Mouse (Mus musculus) ES-Bruce4 (cell line): Measurements from ENCODE around the gene Myo1a. TPM values are rescaled to one million over a fixed set of nuclear protein-coding genes. Genes with fewer than 3 reads are reported as not detected.

Experiments used
- H3K27ac ChIP-seq: 2 replicates; pipeline ENCODE4 v1.5.1; 2012; ENCODE audit warnings: low read length, inconsistent platforms; ENCODE audit not compliant: insufficient read depth
- H3K27me3 ChIP-seq: 2 replicates; pipeline ENCODE4 v1.6.1; 2012; ENCODE audit warnings: mild to moderate bottlenecking, low read length, inconsistent platforms; ENCODE audit not compliant: control insufficient read depth, poor library complexity, insufficient read depth, severe bottlenecking
- H3K36me3 ChIP-seq: 2 replicates; pipeline ENCODE4 v1.6.1; 2012; ENCODE audit warnings: inconsistent platforms, mild to moderate bottlenecking, low read length, moderate library complexity; ENCODE audit not compliant: control insufficient read depth, poor library complexity, insufficient read depth, severe bottlenecking
- H3K4me1 ChIP-seq: one replicate; pipeline ENCODE4 v1.8.1; 2011; ENCODE audit warnings: low read length; ENCODE audit not compliant: control insufficient read depth, insufficient read depth
- H3K4me3 ChIP-seq: 2 replicates; pipeline ENCODE4 v1.5.1; 2011; ENCODE audit warnings: low read depth, mild to moderate bottlenecking, low read length
- H3K9ac ChIP-seq: 2 replicates; pipeline ENCODE4 v1.6.1; 2012; ENCODE audit warnings: low read depth, mild to moderate bottlenecking, inconsistent platforms; ENCODE audit not compliant: poor library complexity, severe bottlenecking
- H3K9me3 ChIP-seq: replicated peaks from 2 replicates; pipeline ENCODE4 v1.6.1; 2012; ENCODE audit warnings: mild to moderate bottlenecking, low read length, inconsistent platforms; ENCODE audit not compliant: control insufficient read depth, poor library complexity, insufficient read depth, severe bottlenecking
- CTCF ChIP-seq: IDR thresholded peaks from one replicate; pipeline ENCODE4 v1.8.1; 2011; ENCODE audit warnings: low read depth, low read length
- EP300 ChIP-seq: IDR thresholded peaks from 2 replicates; pipeline ENCODE4 v1.6.1; 2011; ENCODE audit warnings: low read depth, low read length; ENCODE audit not compliant: insufficient read depth
- POLR2A ChIP-seq: IDR thresholded peaks from one replicate; pipeline ENCODE4 v1.8.1; 2011; ENCODE audit warnings: low read length; ENCODE audit not compliant: insufficient read depth
- polyA plus RNA-seq: library from polyadenylated mRNA; stranded (reverse); fragments of >200 nt; gene quantifications from 2 replicates; pipeline ENCODE4 v1.2.4, GENCODE M21; 2011; ENCODE audit warnings: low read depth; ENCODE audit not compliant: missing spikeins, insufficient read depth, insufficient read length

Myo1a gene
- polyA plus RNA-seq, 1 experiment, result 0.34 TPM

DNA sequence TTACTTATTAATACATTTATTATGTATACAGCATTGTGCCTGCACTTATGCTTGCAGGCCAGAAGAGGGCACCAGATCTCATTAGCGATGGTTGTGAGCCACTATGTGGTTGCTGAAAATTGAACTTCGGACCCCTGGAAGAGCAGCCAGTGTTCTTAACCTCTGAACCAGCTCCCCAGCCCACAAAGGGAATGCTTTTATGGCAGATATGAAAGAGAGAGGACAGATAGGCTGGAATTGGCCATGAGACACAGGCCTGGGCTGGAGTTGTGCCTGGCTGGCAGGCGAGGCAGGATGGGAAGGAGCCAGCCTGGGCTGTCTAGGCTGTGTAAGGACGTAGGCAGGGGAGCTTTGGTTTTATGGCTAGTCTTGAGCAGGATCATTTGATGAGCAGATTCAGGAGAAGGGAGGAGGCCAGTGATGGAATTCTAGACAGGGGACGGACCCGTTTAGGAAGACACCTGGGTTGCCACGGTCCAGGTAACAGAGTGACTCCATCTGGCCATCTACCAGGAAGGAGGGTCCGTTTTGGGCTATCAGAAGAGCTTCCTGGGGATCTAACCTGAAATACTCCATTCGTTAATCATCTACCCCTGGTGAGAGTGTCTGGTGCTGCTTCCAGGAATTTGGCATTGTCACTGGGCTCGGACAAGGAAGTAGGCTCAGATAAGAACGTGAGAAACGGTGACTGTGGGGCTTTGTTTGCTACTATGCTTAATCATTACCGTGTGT, 33.3 kb downstream of the Myo1a start:
- Histone ChIP-seq H3K9ac (no peak overlapping the region), H3K27me3 (no peaks in the 10 kb centered on the region), H3K4me1 (peaks cover 8% of the 10 kb centered on the region), H3K36me3 (peaks cover 14% of the 10 kb centered on the region; the same call in 1 of the 2 replicates), H3K9me3 (no peaks in the 10 kb centered on the region), H3K27ac (no peak overlapping the region), H3K4me3 (no peak overlapping the region)
- peak; percentile 45 for TF ChIP-seq CTCF
- TF ChIP-seq POLR2A, result no peak
- TF ChIP-seq EP300, result no peak

DNA sequence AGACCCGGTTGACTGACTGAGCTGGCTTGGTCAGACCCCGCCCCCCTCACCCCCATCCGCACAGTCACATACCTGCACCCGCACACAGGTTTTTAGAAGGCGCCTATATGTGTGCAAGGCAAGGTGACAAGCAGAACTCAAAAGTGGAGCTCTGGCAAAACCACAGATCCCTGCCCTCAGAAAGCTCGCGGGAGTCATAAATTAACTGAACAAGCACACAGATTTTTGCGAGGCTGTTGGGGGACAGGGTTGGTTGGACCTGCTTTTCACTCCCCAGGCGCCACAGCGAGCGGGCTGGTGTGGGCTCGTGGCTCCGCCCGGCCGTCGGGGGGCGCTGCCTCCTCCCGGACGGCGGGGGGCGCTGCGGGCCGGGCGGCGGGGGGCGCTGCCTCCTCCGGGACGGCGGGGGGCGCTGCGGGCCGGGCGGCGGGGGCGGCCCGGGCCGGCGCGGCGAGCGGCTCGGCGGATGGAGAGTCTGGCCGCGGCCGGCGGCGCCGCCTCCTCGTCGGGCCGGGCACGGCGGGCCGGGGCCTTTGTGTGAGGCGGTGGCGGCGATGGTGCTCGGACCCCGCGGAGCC, 34.2 kb downstream of the Myo1a start, which contains the start of gene Zbtb39:
Zbtb39 (plus strand) TSS at position 456 of the 578 bp plus-strand sequence.
- Histone ChIP-seq H3K4me1 (peaks cover 1% of the 10 kb centered on the region), H3K9me3 (no peaks in the 10 kb centered on the region), H3K27me3 (no peaks in the 10 kb centered on the region), H3K9ac (peak within 1 kb of the TSS; percentile 97), H3K36me3 (peaks cover 21% of the 10 kb centered on the region), H3K27ac (no peak within 1 kb of the TSS), H3K4me3 (peak within 1 kb of the TSS; percentile 87)
- TF ChIP-seq EP300, result no peak
- peak; percentile 32 for TF ChIP-seq CTCF
- TF ChIP-seq POLR2A, result no peak

DNA sequence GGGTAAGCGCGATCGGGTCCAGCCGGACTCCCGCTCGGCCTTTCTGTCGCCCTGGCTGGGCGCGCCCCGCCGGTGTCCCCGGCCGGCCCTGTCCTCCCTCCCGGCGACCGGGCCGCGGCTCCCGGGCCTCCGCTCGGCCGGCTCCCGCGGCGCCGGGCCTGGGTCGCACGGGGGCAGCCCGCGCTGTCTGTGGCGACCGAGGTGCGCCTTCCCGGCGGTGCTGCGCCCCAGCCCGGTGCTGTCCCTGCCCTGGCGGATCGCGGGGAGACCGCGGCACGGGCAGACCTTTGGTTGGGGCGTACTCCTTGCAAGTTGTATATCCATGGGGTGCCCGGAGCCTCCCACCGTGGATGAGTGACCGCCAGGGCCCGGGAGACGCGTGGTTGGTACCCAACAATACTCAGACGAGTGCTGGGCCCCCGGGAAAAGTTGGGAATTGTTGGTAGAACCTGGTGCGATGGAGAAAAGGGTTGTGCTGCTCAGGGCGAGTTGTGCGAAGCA, 34.7 kb downstream of the Myo1a start:
- no peaks in the 10 kb centered on the region for H3K27me3 ChIP-seq
- H3K36me3 ChIP-seq, result peaks cover 22% of the 10 kb centered on the region
- peaks cover 1% of the 10 kb centered on the region for H3K4me1 ChIP-seq
- peak overlapping the region; percentile 87 for H3K4me3 ChIP-seq
- peak overlapping the region; percentile 97 for H3K9ac ChIP-seq
- no peak overlapping the region for H3K27ac ChIP-seq
- H3K9me3 ChIP-seq, result no peaks in the 10 kb centered on the region
- no peak for TF ChIP-seq CTCF
- TF ChIP-seq POLR2A, result no peak
- TF ChIP-seq EP300, result no peak

DNA sequence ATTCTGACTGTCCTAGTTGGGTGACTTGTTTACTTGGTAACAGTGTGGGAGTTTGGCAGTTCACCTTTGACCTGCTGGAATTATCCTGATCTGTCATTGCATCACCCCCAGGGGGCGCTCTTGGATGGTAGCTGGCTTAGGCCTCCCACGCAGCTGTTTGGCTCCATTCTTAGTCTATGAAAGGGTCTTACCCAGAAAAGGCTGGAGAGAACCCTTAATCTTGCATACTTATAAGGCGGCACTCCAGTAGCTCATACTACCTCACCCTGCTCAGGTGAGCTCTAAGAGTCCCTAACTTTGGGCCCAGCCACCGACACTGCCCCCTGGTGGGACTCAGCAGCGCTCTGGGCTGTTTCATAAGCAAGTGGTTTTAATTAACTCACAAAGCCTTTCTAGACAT, 39.7 kb downstream of the Myo1a start:
- Histone ChIP-seq H3K4me3 (no peak overlapping the region), H3K27ac (no peak overlapping the region), H3K9ac (no peak overlapping the region), H3K36me3 (peaks cover 22% of the 10 kb centered on the region), H3K4me1 (peaks cover 4% of the 10 kb centered on the region), H3K9me3 (no peaks in the 10 kb centered on the region), H3K27me3 (no peaks in the 10 kb centered on the region)
- peak; percentile 53 for TF ChIP-seq CTCF
- TF ChIP-seq POLR2A, result no peak

DNA sequence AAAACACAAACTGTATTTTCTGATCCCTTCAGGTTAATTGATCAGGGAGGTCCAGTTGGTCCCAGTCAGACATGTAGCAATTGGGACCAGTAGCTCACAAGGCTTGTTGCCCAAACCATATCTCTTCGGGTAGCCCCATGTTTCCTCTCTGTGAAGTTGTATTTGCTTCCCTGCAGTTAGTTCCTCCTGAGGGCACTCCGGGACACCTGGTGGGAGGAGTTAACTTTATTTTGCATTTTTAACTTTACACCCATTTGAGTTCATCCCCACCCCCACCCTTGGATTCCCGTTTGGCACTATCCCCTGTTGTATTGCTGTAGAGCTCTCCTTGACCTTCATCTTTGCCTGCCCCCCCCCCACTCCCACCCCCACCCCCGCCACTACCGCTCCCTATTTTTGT, 40.9 kb downstream of the Myo1a start:
- H3K27ac ChIP-seq, result peak overlapping the region; percentile 47
- no peak overlapping the region for H3K4me3 ChIP-seq
- H3K36me3 ChIP-seq, result peaks cover 22% of the 10 kb centered on the region
- H3K27me3 ChIP-seq, result no peaks in the 10 kb centered on the region
- no peaks in the 10 kb centered on the region for H3K9me3 ChIP-seq
- no peak overlapping the region for H3K9ac ChIP-seq
- H3K4me1 ChIP-seq, result peaks cover 4% of the 10 kb centered on the region
- TF ChIP-seq CTCF (no peak), EP300 (no peak), POLR2A (no peak)

DNA sequence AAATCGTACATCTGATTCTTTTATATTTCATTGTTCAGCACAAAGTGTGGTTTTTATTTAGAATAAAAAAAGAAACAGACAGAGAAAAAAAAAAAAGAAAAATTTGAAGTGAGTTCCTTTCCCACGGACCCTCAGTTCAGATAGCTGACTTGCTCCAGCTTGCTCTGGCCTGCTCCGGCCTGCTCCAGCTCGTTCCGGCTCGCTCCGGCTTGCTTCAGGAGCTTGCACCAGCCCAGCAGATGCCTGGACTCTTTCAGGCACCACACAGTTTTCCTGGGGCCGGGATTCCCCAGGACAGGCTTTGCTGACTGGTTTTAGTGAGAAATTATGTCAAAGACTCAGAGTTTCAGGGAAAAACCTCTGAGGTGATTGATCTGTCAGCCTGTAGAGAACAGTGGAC, 42.3 kb downstream of the Myo1a start:
- Histone ChIP-seq H3K4me3 (no peak overlapping the region), H3K9ac (no peak overlapping the region), H3K9me3 (no peaks in the 10 kb centered on the region), H3K27ac (no peak overlapping the region), H3K27me3 (no peaks in the 10 kb centered on the region), H3K4me1 (peaks cover 4% of the 10 kb centered on the region), H3K36me3 (peaks cover 17% of the 10 kb centered on the region)
- TF ChIP-seq POLR2A, result no peak
- peak; percentile 90 for TF ChIP-seq EP300
- no peak for TF ChIP-seq CTCF
